Mouse (Mus musculus): ENCODE measurements at regions not wholly inside any gene's neighbourhood (a gene's known extent, or its start where the extent isn't known, plus 50 kb on each side); places are given as distances from the start of the nearest gene placed in this dataset.

DNA sequence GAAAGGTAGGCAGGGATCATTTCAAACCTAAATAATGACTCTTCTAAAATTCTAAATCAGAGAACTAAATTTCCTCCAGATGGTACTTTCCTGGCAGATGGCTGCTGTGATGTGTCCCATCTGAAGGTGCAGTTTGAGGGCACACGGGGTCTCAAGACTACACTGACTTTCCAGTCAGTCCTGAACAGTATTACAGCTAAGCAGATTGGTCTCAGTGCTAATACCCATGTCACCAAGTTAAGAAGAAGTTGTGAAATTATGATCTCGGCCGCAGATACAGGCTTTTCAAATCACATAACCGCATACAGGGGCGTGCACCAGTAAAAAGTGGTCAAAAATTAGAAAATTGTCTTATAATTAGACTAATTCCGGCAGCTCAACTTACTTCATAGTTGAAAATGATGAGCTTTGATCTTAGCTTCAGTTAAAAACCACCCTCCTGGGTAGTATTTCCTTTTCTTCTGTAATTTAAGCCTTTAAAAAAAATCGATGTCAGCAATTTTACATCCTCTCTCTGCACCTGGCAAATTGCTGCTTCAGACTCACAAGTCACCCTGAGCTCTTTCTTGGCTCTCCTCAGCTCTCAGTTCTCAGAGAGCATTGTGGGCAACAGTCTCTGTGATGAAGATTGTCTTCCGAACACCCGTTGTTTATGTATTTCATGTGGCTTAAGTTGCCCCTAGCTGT, 113.2 kb upstream of the Ccn2 start:
- no peak for ATAC-seq (replicated peaks in 1 of 2; ENCODE audit: insufficient read depth in 1 of 2, low FRiP score in 2 of 2, low TSS enrichment in 1 of 2, low read depth in 1 of 2, poor library complexity in 2 of 2, severe bottlenecking in 2 of 2)

GRCm38 (mm10) chr10:24483053-24483452, 112.2 kb upstream of the Ccn2 start:
- ATAC-seq (replicated peaks in 1 of 2; ENCODE audit: insufficient read depth in 1 of 2, low FRiP score in 2 of 2, low TSS enrichment in 1 of 2, low read depth in 1 of 2, poor library complexity in 2 of 2, severe bottlenecking in 2 of 2): no peak

- no peak for ATAC-seq (replicated peaks in 1 of 2; ENCODE audit: insufficient read depth in 1 of 2, low FRiP score in 2 of 2, low TSS enrichment in 1 of 2, low read depth in 1 of 2, poor library complexity in 2 of 2, severe bottlenecking in 2 of 2)
Measured at GRCm38 (mm10) chr10:24484101-24484660, 111.1 kb upstream of the Ccn2 start.

- no peak for ATAC-seq (replicated peaks in 1 of 2; ENCODE audit: insufficient read depth in 1 of 2, low FRiP score in 2 of 2, low TSS enrichment in 1 of 2, low read depth in 1 of 2, poor library complexity in 2 of 2, severe bottlenecking in 2 of 2)
Measured at GRCm38 (mm10) chr10:24485461-24485860, 109.8 kb upstream of the Ccn2 start.

DNA sequence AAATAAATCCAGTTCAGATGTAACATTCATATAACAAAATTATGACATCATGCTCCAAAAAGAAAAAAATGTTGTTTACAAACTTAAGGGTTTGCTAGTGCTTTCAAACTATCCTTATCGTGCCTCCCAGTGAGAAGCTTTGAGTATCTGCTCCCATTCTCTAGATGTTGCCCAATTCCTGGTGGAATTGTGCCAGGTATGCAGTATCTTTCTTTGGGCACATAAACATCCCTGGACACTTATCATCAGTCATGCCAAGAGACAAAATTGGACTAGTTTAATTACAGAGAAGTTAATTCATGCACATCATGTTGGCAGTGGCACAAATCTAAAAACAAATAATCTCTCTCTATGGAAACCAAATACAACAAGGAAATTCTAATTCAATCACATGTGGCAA, 109.0 kb upstream of the Ccn2 start:
- no peak for ATAC-seq (replicated peaks in 1 of 2; ENCODE audit: insufficient read depth in 1 of 2, low FRiP score in 2 of 2, low TSS enrichment in 1 of 2, low read depth in 1 of 2, poor library complexity in 2 of 2, severe bottlenecking in 2 of 2)

DNA sequence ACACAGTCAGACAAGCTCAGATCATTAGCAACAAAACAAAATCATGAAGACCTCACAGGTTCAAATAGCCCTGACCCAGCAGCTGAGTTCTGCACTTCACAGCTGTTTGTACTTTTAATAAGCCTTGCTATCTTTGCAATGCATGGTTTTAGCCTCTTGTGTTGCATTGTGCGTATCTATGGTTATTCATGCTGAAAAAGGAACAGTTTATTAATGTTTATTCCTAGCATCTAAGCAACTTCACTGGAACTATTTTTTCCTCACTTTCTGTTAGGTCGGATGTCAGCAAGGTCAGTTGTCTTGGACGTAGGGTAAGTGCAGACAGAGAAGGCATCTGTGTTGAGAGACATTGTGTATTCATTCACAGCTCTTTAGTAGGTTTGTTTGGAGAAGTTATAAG, 107.3 kb upstream of the Ccn2 start:
- no peak for ATAC-seq (replicated peaks in 1 of 2; ENCODE audit: insufficient read depth in 1 of 2, low FRiP score in 2 of 2, low TSS enrichment in 1 of 2, low read depth in 1 of 2, poor library complexity in 2 of 2, severe bottlenecking in 2 of 2)

GRCm38 (mm10) chr10:24490432-24490831, 104.8 kb upstream of the Ccn2 start:
- ATAC-seq (replicated peaks in 1 of 2; ENCODE audit: insufficient read depth in 1 of 2, low FRiP score in 2 of 2, low TSS enrichment in 1 of 2, low read depth in 1 of 2, poor library complexity in 2 of 2, severe bottlenecking in 2 of 2): no peak

GRCm38 (mm10) chr10:24491848-24492247, 103.4 kb upstream of the Ccn2 start:
- ATAC-seq (replicated peaks in 1 of 2; ENCODE audit: insufficient read depth in 1 of 2, low FRiP score in 2 of 2, low TSS enrichment in 1 of 2, low read depth in 1 of 2, poor library complexity in 2 of 2, severe bottlenecking in 2 of 2): no peak

DNA sequence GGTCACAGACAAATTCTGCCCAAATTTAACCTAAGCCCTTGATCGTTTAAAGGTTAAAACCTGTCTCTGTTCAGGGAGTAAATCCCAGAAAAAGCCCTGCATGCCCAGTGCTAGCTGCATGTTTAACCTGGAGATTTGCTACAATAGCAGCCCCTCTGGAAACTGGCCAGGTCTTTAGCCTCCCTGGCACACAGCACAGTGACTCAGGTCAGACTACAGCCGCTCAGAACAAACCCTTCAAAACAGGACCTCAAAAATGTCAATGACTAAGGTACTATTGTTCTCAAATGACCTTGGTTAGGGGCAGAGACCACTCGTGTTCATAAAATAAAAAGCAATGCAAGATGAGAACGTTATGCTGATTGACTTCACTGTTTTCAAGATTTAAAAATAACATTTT, 101.8 kb upstream of the Ccn2 start:
- ATAC-seq (replicated peaks in 1 of 2; ENCODE audit: insufficient read depth in 1 of 2, low FRiP score in 2 of 2, low TSS enrichment in 1 of 2, low read depth in 1 of 2, poor library complexity in 2 of 2, severe bottlenecking in 2 of 2): no peak; a peak in 1 of 4 replicates

DNA sequence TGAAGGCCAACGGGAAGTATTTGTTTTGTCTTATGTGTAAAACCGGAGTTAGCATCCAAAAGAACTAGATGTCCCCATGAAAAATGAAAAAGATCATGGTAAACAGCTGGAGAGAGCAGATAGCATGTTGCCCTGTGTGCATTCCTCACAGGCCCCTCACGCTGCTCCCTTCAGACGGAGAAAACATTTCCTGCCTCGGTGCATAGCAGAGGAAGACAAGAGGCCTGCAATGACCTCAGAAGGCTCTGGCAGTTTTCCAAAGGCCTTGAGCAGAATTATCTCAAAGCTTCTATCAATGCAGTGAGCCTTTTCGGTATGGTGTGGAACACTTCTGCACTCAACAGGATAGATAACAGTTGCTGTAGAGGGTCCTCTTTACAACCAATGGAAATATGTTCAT, 101.3 kb upstream of the Ccn2 start:
- peak in 1 of 2 experiments; percentile 42; a peak in 2 of 4 replicates for ATAC-seq (replicated peaks in 1 of 2; ENCODE audit: insufficient read depth in 1 of 2, low FRiP score in 2 of 2, low TSS enrichment in 1 of 2, low read depth in 1 of 2, poor library complexity in 2 of 2, severe bottlenecking in 2 of 2)

DNA sequence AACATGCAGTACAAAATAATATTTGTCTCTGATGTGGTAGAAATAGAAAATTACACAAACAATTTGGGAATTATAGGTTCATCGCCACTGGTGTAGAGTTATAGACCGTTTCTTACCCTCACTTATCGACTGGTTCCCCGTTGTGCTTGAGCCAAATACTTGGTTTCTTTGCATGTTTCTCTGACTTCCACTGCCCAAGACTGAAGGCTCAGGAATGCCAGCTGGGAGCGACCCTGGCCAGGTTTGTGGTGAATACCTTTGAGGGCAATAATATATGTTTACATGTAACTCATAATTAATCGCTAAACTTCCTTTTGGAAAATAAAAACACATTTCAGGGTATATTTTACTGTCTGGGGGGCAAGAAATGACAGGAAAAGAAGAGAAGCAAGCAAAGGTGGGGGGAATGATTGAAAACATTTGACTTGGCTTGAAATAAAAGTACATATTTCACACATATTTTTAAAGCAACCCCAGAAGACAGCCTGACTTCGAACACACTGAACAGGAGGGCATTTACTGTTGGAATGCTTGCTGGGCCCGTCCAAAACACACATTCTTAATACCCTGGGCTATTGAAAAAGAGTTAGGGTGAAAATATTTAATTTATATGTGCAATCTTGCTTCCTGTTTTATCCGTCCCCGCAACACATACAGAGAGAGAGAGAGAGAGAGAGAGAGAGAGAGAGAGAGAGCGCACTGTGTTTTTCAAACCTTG, 75.3 kb upstream of the Ccn2 start:
- ATAC-seq (replicated peaks in 1 of 2; ENCODE audit: insufficient read depth in 1 of 2, low FRiP score in 2 of 2, low TSS enrichment in 1 of 2, low read depth in 1 of 2, poor library complexity in 2 of 2, severe bottlenecking in 2 of 2): no peak

- ATAC-seq (replicated peaks in 1 of 2; ENCODE audit: insufficient read depth in 1 of 2, low FRiP score in 2 of 2, low TSS enrichment in 1 of 2, low read depth in 1 of 2, poor library complexity in 2 of 2, severe bottlenecking in 2 of 2): no peak
Measured at GRCm38 (mm10) chr10:24520515-24520914, 74.7 kb upstream of the Ccn2 start.

- ATAC-seq (replicated peaks in 1 of 2; ENCODE audit: insufficient read depth in 1 of 2, low FRiP score in 2 of 2, low TSS enrichment in 1 of 2, low read depth in 1 of 2, poor library complexity in 2 of 2, severe bottlenecking in 2 of 2): no peak
Measured at GRCm38 (mm10) chr10:24532776-24533175, 62.5 kb upstream of the Ccn2 start.

- ATAC-seq (replicated peaks in 1 of 2; ENCODE audit: insufficient read depth in 1 of 2, low FRiP score in 2 of 2, low TSS enrichment in 1 of 2, low read depth in 1 of 2, poor library complexity in 2 of 2, severe bottlenecking in 2 of 2): no peak
Measured at GRCm38 (mm10) chr10:24534901-24535300, 60.3 kb upstream of the Ccn2 start.

DNA sequence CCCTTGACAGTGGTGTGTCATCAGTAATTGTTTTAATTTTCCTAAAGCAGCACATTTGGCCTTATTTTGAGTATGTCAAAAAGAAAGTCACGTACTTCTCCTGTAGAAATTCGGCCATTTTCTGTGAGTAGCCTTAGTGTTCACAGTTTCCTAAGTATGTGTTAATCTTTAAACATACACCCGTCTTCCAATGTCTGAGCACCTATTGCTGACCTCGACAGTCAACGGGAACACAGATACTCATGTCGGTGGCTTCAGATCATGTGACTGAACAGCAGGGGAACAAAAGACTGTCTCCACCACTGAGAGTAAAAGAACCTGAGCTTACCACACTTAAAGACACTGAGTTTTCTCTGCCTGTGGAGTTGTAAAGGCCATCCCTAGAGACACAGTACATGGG, 59.8 kb upstream of the Ccn2 start:
- ATAC-seq (replicated peaks in 1 of 2; ENCODE audit: insufficient read depth in 1 of 2, low FRiP score in 2 of 2, low TSS enrichment in 1 of 2, low read depth in 1 of 2, poor library complexity in 2 of 2, severe bottlenecking in 2 of 2): no peak

DNA sequence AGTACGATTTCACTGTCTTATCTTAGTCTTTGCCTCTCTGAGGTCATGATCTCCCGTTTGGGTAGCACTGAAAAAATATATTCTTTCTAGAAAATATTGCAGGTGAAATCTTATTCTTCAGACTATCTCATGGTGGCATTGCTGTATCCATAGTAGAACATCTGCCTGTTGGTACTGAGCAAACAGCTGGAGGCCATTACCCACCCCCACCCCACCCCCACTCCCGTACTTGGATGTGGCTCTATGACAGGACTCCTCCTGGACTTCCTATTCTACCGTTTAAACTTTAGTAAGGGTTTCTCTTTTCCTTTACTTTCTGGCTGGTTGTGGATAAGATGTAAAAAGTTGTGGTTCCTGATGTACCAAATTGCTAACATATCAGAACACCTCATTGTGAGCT, 53.3 kb upstream of the Ccn2 start:
- ATAC-seq (replicated peaks in 1 of 2; ENCODE audit: insufficient read depth in 1 of 2, low FRiP score in 2 of 2, low TSS enrichment in 1 of 2, low read depth in 1 of 2, poor library complexity in 2 of 2, severe bottlenecking in 2 of 2): no peak

All from hematopoietic stem cell, adult 5-6 weeks (primary cell).